In genomic region chr17:9754884-9755405, GRCm38 (mm10) we compare ENCODE assay signal across 19 mouse cellular contexts.
DNase-seq lines count a peak whose midpoint lies in the region; ATAC-seq and TF ChIP-seq lines count a peak whose summit lies in the region.
"Had no signal": no experiment of that assay in that cellular context is flagged by ENCODE, and none has a peak within 500 bp of the region (broad histone marks: within the 10 kb centered on the region; RNA-seq: fewer than 3 reads in every experiment).

No protein-coding gene starts in this region.

- TF ChIP-seq POLR2A in kidney, adult 2 months (IDR thresholded peaks at IDR 0.05; ENCODE audit: low read depth, low read length), result no peak

- 79% methylated on average over 2 of the region's 2 CpGs for WGBS in kidney, adult 2 months

- H3K4me3 ChIP-seq in kidney, adult 2 months (ENCODE audit: insufficient read depth, low read depth, low read length), result no peak overlapping the region
- H3K4me3 ChIP-seq: embryonic facial prominence, embryonic 13.5 days; forebrain, embryonic 15.5 days; heart, embryonic 13.5 days; liver, embryonic 12.5 days; neural tube, embryonic 12.5 days had no signal

- no peaks in the 10 kb centered on the region for H3K36me3 ChIP-seq in kidney, adult 2 months (ENCODE audit: control insufficient read depth, insufficient read depth, low read length)
- H3K36me3 ChIP-seq: embryonic facial prominence, embryonic 13.5 days; forebrain, embryonic 15.5 days; G1E; heart, embryonic 13.5 days; liver, embryonic 12.5 days; neural tube, embryonic 12.5 days had no signal

- H3K27ac ChIP-seq in kidney, adult 2 months (ENCODE audit: insufficient read depth, low read depth, low read length), result no peak overlapping the region
- H3K27ac ChIP-seq: embryonic facial prominence, embryonic 13.5 days; forebrain, embryonic 15.5 days; heart, embryonic 13.5 days; hindbrain, embryonic 14.5 days; liver, embryonic 12.5 days; neural tube, embryonic 12.5 days had no signal

- peak; percentile 60; the same call in 1 of the 2 replicates for ATAC-seq in megakaryocyte progenitor cell, adult 5-6 weeks (replicated peaks; ENCODE audit: poor library complexity)
- ATAC-seq: forebrain, embryonic 15.5 days; intestine, embryonic 16.5 days; liver, embryonic 12.5 days had no signal

- TF ChIP-seq CTCF in kidney, adult 2 months (conservative IDR thresholded peaks at IDR 0.05; ENCODE audit: insufficient read depth, insufficient read length, low read depth, low read length), result peak; percentile 19; the same call in 1 of the 2 replicates

- no peaks in the 10 kb centered on the region for H3K27me3 ChIP-seq in kidney, adult 2 months (replicated peaks; ENCODE audit: control insufficient read depth, insufficient read depth, low read length)
- H3K27me3 ChIP-seq: embryonic facial prominence, embryonic 13.5 days; forebrain, embryonic 15.5 days; heart, embryonic 13.5 days; liver, embryonic 12.5 days; neural tube, embryonic 12.5 days had no signal

- H3K4me1 ChIP-seq in kidney, adult 2 months (ENCODE audit: control insufficient read depth, insufficient read depth, low read length), result no peaks in the 10 kb centered on the region; the same call in 1 of the 2 replicates
- H3K4me1 ChIP-seq: embryonic facial prominence, embryonic 13.5 days; liver, embryonic 12.5 days had no signal

- DNase-seq in kidney, adult 2 months, result no peak
- DNase-seq in kidney, adult 8-10 months, result no peak
- DNase-seq in lung, postnatal 36 days, result peak; percentile 30
- no peak for DNase-seq in lung, postnatal 10 days
- peak; percentile 5 for DNase-seq in NIH3T3 (ENCODE audit: low read depth)
- DNase-seq in cerebellum, postnatal 25 days, result no peak
- DNase-seq: adrenal gland, adult 2 months; cerebellum, adult 9-10 months; kidney, postnatal 14 days; right cerebral cortex, adult 18-20 months had no signal

Comparison
In these comparisons a context has a peak if more than half of its experiments do, and no peak if none do; other contexts are left out.
1. DNase-seq: peak in lung, postnatal 36 days (single experiment) and NIH3T3 (single experiment); none in kidney, adult 2 months (single experiment), kidney, adult 8-10 months (0 of 2), lung, postnatal 10 days (single experiment) and cerebellum, postnatal 25 days (0 of 2).